Mouse (Mus musculus): ENCODE data around the gene Gpr179. TPM values are rescaled to one million over a fixed set of nuclear protein-coding genes. Genes with fewer than 3 reads are reported as not detected.
A peak's percentile ranks its signal among the peaks of the same experiment; 100 is the strongest.

Gpr179 gene
- polyA plus RNA-seq, 1 experiment from 2014 or later = 0.13 TPM

GRCm38 (mm10) chr11:97383017-97383416 is 31.1 kb upstream of the Gpr179 start:
- ATAC-seq = no peak
- peaks cover 5% of the 10 kb centered on the region; the same call in 1 of the 2 replicates for H3K36me3 ChIP-seq (ENCODE audit: control insufficient read depth, insufficient read depth, low read length)

GRCm38 (mm10) chr11:97380036-97380435 is 28.2 kb upstream of the Gpr179 start:
- Histone ChIP-seq H3K27me3 (replicated peaks; ENCODE audit: control insufficient read depth, insufficient read depth, low read length) (no peaks in the 10 kb centered on the region), H3K9ac (ENCODE audit: low read depth, low read length) (no peak overlapping the region), H3K9me3 (ENCODE audit: control insufficient read depth, low read length) (no peaks in the 10 kb centered on the region), H3K36me3 (ENCODE audit: control insufficient read depth, insufficient read depth, low read length) (peaks cover 5% of the 10 kb centered on the region; the same call in 1 of the 2 replicates), H3K27ac (ENCODE audit: low read length) (no peak overlapping the region), H3K4me3 (ENCODE audit: low read length) (no peak overlapping the region), H3K4me2 (ENCODE audit: low read depth, low read length) (no peak overlapping the region), H3K4me1 (ENCODE audit: control insufficient read depth, insufficient read depth, low read length) (peaks cover 3% of the 10 kb centered on the region; the same call in 1 of the 2 replicates)
- 61% methylated on average over 3 of the region's 3 CpGs for WGBS
- no peak for ATAC-seq

More at GRCm38 (mm10) chr11:97383017-97383416, 31.1 kb upstream of the Gpr179 start:
- Histone ChIP-seq H3K4me1 (ENCODE audit: control insufficient read depth, insufficient read depth, low read length) (no peaks in the 10 kb centered on the region), H3K9ac (ENCODE audit: low read depth, low read length) (no peak overlapping the region), H3K27me3 (replicated peaks; ENCODE audit: control insufficient read depth, insufficient read depth, low read length) (no peaks in the 10 kb centered on the region), H3K9me3 (ENCODE audit: control insufficient read depth, low read length) (no peaks in the 10 kb centered on the region), H3K4me2 (ENCODE audit: low read depth, low read length) (no peak overlapping the region), H3K27ac (ENCODE audit: low read length) (no peak overlapping the region), H3K4me3 (ENCODE audit: low read length) (no peak overlapping the region)
- 100% methylated on average over 2 of the region's 2 CpGs for WGBS

- WGBS = 85% methylated on average over 2 of the region's 2 CpGs
- no peaks in the 10 kb centered on the region for H3K27me3 ChIP-seq (replicated peaks; ENCODE audit: control insufficient read depth, insufficient read depth, low read length)
- no peak for ATAC-seq
Measured at GRCm38 (mm10) chr11:97373402-97373801, 21.5 kb upstream of the Gpr179 start.

GRCm38 (mm10) chr11:97372159-97372864 is 20.4 kb upstream of the Gpr179 start:
- ATAC-seq = no peak
- H3K4me2 ChIP-seq (ENCODE audit: low read depth, low read length) = no peak overlapping the region

More at GRCm38 (mm10) chr11:97373402-97373801, 21.5 kb upstream of the Gpr179 start:
- Histone ChIP-seq H3K9me3 (ENCODE audit: control insufficient read depth, low read length) (no peaks in the 10 kb centered on the region), H3K36me3 (ENCODE audit: control insufficient read depth, insufficient read depth, low read length) (peaks cover 6% of the 10 kb centered on the region; the same call in 1 of the 2 replicates), H3K9ac (ENCODE audit: low read depth, low read length) (no peak overlapping the region), H3K4me2 (ENCODE audit: low read depth, low read length) (no peak overlapping the region), H3K4me1 (ENCODE audit: control insufficient read depth, insufficient read depth, low read length) (peaks cover 3% of the 10 kb centered on the region; the same call in 1 of the 2 replicates), H3K27ac (ENCODE audit: low read length) (no peak overlapping the region), H3K4me3 (ENCODE audit: low read length) (no peak overlapping the region)

GRCm38 (mm10) chr11:97370329-97371091 is 18.6 kb upstream of the Gpr179 start:
- Histone ChIP-seq H3K9me3 (ENCODE audit: control insufficient read depth, low read length) (no peaks in the 10 kb centered on the region), H3K27ac (ENCODE audit: low read length) (no peak overlapping the region), H3K36me3 (ENCODE audit: control insufficient read depth, insufficient read depth, low read length) (0 out of 2 replicates have a peak, but pooled peaks cover 3% of the 10 kb centered on the region), H3K27me3 (replicated peaks; ENCODE audit: control insufficient read depth, insufficient read depth, low read length) (no peaks in the 10 kb centered on the region), H3K4me2 (ENCODE audit: low read depth, low read length) (no peak overlapping the region), H3K4me3 (ENCODE audit: low read length) (no peak overlapping the region), H3K4me1 (ENCODE audit: control insufficient read depth, insufficient read depth, low read length) (no peaks in the 10 kb centered on the region; the same call in 1 of the 2 replicates), H3K9ac (ENCODE audit: low read depth, low read length) (no peak overlapping the region)
- 69% methylated on average over 7 of the region's 7 CpGs for WGBS
- no peak for ATAC-seq

More at GRCm38 (mm10) chr11:97372159-97372864, 20.4 kb upstream of the Gpr179 start:
- Histone ChIP-seq H3K9me3 (ENCODE audit: control insufficient read depth, low read length) (no peaks in the 10 kb centered on the region), H3K36me3 (ENCODE audit: control insufficient read depth, insufficient read depth, low read length) (0 out of 2 replicates have a peak, but pooled peaks cover 3% of the 10 kb centered on the region), H3K9ac (ENCODE audit: low read depth, low read length) (no peak overlapping the region), H3K27me3 (replicated peaks; ENCODE audit: control insufficient read depth, insufficient read depth, low read length) (no peaks in the 10 kb centered on the region), H3K4me3 (ENCODE audit: low read length) (no peak overlapping the region), H3K27ac (ENCODE audit: low read length) (no peak overlapping the region), H3K4me1 (ENCODE audit: control insufficient read depth, insufficient read depth, low read length) (peaks cover 3% of the 10 kb centered on the region; the same call in 1 of the 2 replicates)
- WGBS = 87% methylated on average over 6 of the region's 6 CpGs

GRCm38 (mm10) chr11:97368501-97368900 is 16.6 kb upstream of the Gpr179 start:
- WGBS = 85% methylated on average over 5 of the region's 5 CpGs
- H3K4me2 ChIP-seq (ENCODE audit: low read depth, low read length) = no peak overlapping the region
- H3K4me3 ChIP-seq (ENCODE audit: low read length) = no peak overlapping the region
- H3K27ac ChIP-seq (ENCODE audit: low read length) = no peak overlapping the region
- H3K27me3 ChIP-seq (replicated peaks; ENCODE audit: control insufficient read depth, insufficient read depth, low read length) = no peaks in the 10 kb centered on the region
- H3K9ac ChIP-seq (ENCODE audit: low read depth, low read length) = no peak overlapping the region
- peaks cover 13% of the 10 kb centered on the region; the same call in 1 of the 2 replicates for H3K4me1 ChIP-seq (ENCODE audit: control insufficient read depth, insufficient read depth, low read length)
- no peak for ATAC-seq
- H3K9me3 ChIP-seq (ENCODE audit: control insufficient read depth, low read length) = no peaks in the 10 kb centered on the region
- no peaks in the 10 kb centered on the region for H3K36me3 ChIP-seq (ENCODE audit: control insufficient read depth, insufficient read depth, low read length)

- Histone ChIP-seq H3K4me1 (ENCODE audit: control insufficient read depth, insufficient read depth, low read length) (peaks cover 13% of the 10 kb centered on the region), H3K9ac (ENCODE audit: low read depth, low read length) (no peak overlapping the region), H3K36me3 (ENCODE audit: control insufficient read depth, insufficient read depth, low read length) (no peaks in the 10 kb centered on the region), H3K27me3 (replicated peaks; ENCODE audit: control insufficient read depth, insufficient read depth, low read length) (no peaks in the 10 kb centered on the region), H3K9me3 (ENCODE audit: control insufficient read depth, low read length) (no peaks in the 10 kb centered on the region), H3K4me2 (ENCODE audit: low read depth, low read length) (no peak overlapping the region), H3K27ac (ENCODE audit: low read length) (no peak overlapping the region), H3K4me3 (ENCODE audit: low read length) (no peak overlapping the region)
- 57% methylated on average over 1 of the region's 1 CpGs for WGBS
- no peak for ATAC-seq
Measured at GRCm38 (mm10) chr11:97365556-97365955, 13.7 kb upstream of the Gpr179 start.

- ATAC-seq = no peak
- Histone ChIP-seq H3K36me3 (ENCODE audit: control insufficient read depth, insufficient read depth, low read length) (no peaks in the 10 kb centered on the region), H3K9me3 (ENCODE audit: control insufficient read depth, low read length) (no peaks in the 10 kb centered on the region), H3K4me1 (ENCODE audit: control insufficient read depth, insufficient read depth, low read length) (peaks cover 13% of the 10 kb centered on the region), H3K4me2 (ENCODE audit: low read depth, low read length) (peak overlapping the region; percentile 83), H3K9ac (ENCODE audit: low read depth, low read length) (peak overlapping the region; percentile 95), H3K27me3 (replicated peaks; ENCODE audit: control insufficient read depth, insufficient read depth, low read length) (no peaks in the 10 kb centered on the region), H3K27ac (ENCODE audit: low read length) (no peak overlapping the region), H3K4me3 (ENCODE audit: low read length) (peak overlapping the region; percentile 99)
- under 1% methylated on average over 7 of the region's 7 CpGs for WGBS
Measured at GRCm38 (mm10) chr11:97363644-97363995, 11.7 kb upstream of the Gpr179 start.

- Histone ChIP-seq H3K36me3 (ENCODE audit: control insufficient read depth, insufficient read depth, low read length) (no peaks in the 10 kb centered on the region), H3K27me3 (replicated peaks; ENCODE audit: control insufficient read depth, insufficient read depth, low read length) (no peaks in the 10 kb centered on the region), H3K9me3 (ENCODE audit: control insufficient read depth, low read length) (no peaks in the 10 kb centered on the region), H3K4me3 (ENCODE audit: low read length) (peak overlapping the region; percentile 99), H3K27ac (ENCODE audit: low read length) (peak overlapping the region; percentile 82), H3K4me1 (ENCODE audit: control insufficient read depth, insufficient read depth, low read length) (peaks cover 13% of the 10 kb centered on the region), H3K4me2 (ENCODE audit: low read depth, low read length) (peak overlapping the region; percentile 83), H3K9ac (ENCODE audit: low read depth, low read length) (peak overlapping the region; percentile 95)
- ATAC-seq = peak; percentile 32
- under 1% methylated on average over 46 of the region's 49 CpGs for WGBS
Measured at GRCm38 (mm10) chr11:97362943-97363643, 11.2 kb upstream of the Gpr179 start.

All from intestine, embryonic 16.5 days (tissue).